Mouse (Mus musculus): ENCODE measurements at regions not wholly inside any gene's neighbourhood (a gene's known extent, or its start where the extent isn't known, plus 50 kb on each side); places are given as distances from the start of the nearest gene placed in this dataset.

DNA sequence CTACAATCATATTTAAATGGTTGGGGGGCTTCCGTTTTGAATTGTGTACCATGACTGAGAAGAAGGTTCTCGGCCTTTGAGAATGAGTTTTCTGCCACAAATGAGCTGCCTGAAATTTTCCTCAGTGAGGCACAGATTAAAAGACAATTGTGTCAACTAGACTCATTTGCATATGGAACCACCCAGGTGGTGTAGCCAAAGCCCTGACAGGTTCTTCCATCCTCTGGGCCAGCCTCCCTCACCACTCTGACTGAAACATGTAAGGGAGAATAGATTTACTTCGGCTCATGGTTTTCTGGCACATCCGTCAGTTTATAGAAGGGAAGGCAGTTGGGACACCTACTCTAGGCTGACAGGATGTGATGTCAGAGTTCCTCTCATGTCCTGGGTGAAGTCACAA is 58.2 kb upstream of the Krr1 start:
- TF ChIP-seq POLR2A (IDR thresholded peaks at IDR 0.05; ENCODE audit: borderline replicate concordance, low read depth, low read length) (no peak), CTCF (IDR thresholded peaks at IDR 0.05; ENCODE audit: low read depth, low read length) (no peak)

Measured in bone marrow macrophage, adult 2 months (primary cell).